Mouse (Mus musculus): ENCODE results near the gene Zfp14. TPM values are rescaled to one million over a fixed set of nuclear protein-coding genes. Genes with fewer than 3 reads are reported as not detected.

Zfp14 gene
- total RNA-seq, 1 experiment from 2014 or later, result 3.6 TPM

GRCm38 (mm10) chr7:29987551-29987950 is 63.6 kb downstream of the Zfp14 start:
- no peak for ATAC-seq (replicated peaks; ENCODE audit: insufficient number of reproducible peaks, low FRiP score, low TSS enrichment, poor library complexity, severe bottlenecking)

Other genes with a start within 250 kb of the Zfp14 start
- 10.2 to 18.4 TPM (median 11.5 TPM) in 3 replicates for gene Zfp790, start 235.3 kb downstream of the Zfp14 start, total RNA-seq (2017)
- 0.32 to 3.5 TPM (median 1.4 TPM) in 3 replicates for gene Zfp940, start 197.7 kb downstream of the Zfp14 start, total RNA-seq (2017)
- 1.8 to 7.7 TPM (median 4.7 TPM) in 3 replicates for gene Zfp420, start 191.4 kb downstream of the Zfp14 start, total RNA-seq (2017)
- gene Zfp27, start 144.8 kb downstream of the Zfp14 start, total RNA-seq (2017), result 4.4 to 8.6 TPM (median 5.5 TPM) in 3 replicates
- 0.95 to 2.2 TPM in 2 of 3 replicates, not detected in the other for gene Zfp383, start 143.2 kb downstream of the Zfp14 start, total RNA-seq (2017)
- gene Zfp74, start 97.3 kb downstream of the Zfp14 start, total RNA-seq (2017), result 2.3 to 8.2 TPM (median 3.1 TPM) in 3 replicates
- 25.8 to 32.8 TPM (median 32.4 TPM) in 3 replicates for gene Zfp568, start 67.4 kb downstream of the Zfp14 start, total RNA-seq (2017)
- gene Zfp82, start 21.5 kb upstream of the Zfp14 start, total RNA-seq (2017), result 3.8 to 9.1 TPM (median 4.3 TPM) in 3 replicates
- not detected in 3 replicates for gene Gm26920, start 39.0 kb upstream of the Zfp14 start, total RNA-seq (2017)
- gene Zfp566, start 39.1 kb upstream of the Zfp14 start, total RNA-seq (2017), result 0.43 to 3.1 TPM in 2 of 3 replicates, not detected in the other
- gene Zfp260, start 43.4 kb upstream of the Zfp14 start, total RNA-seq (2017), result 12.9 to 53.8 TPM (median 19.3 TPM) in 3 replicates
- 3.6 to 16.7 TPM (median 6.6 TPM) in 3 replicates for gene Zfp382, start 70.6 kb upstream of the Zfp14 start, total RNA-seq (2017)
- gene Zfp146, start 118.4 kb upstream of the Zfp14 start, total RNA-seq (2017), result 26.9 to 47.7 TPM (median 40.3 TPM) in 3 replicates
- gene Cox7a1, start 132.8 kb upstream of the Zfp14 start, total RNA-seq (2017), result not detected in 3 replicates
- gene Capns1, start 147.4 kb upstream of the Zfp14 start, total RNA-seq (2017), result 217 to 229 TPM (median 219 TPM) in 3 replicates
- 29.5 to 52.1 TPM (median 49.3 TPM) in 3 replicates for gene Polr2i, start 180.6 kb upstream of the Zfp14 start, total RNA-seq (2017)
- gene Tbcb, start 180.9 kb upstream of the Zfp14 start, total RNA-seq (2017), result 32.7 to 60.7 TPM (median 37.0 TPM) in 3 replicates
- gene Ovol3, start 184.3 kb upstream of the Zfp14 start, total RNA-seq (2017), result not detected in 3 replicates
- gene Thap8, start 228.7 kb upstream of the Zfp14 start, total RNA-seq (2017), result 1.0 to 3.2 TPM in 2 of 3 replicates, not detected in the other
- gene Wdr62, start 229.0 kb upstream of the Zfp14 start, total RNA-seq (2017), result 1.3 to 4.7 TPM (median 3.0 TPM) in 3 replicates
- gene Clip3, start 240.3 kb upstream of the Zfp14 start, total RNA-seq (2017), result 2.2 TPM in 1 of 3 replicates, not detected in the others

All from monocyte, adult 5-6 weeks (primary cell).